Mouse (Mus musculus) inflammation-experienced regulatory T-cells, adult 16 weeks (primary cell): Measurements from ENCODE around the gene Olfr48. TPM values are rescaled to one million over a fixed set of nuclear protein-coding genes. Genes with fewer than 3 reads are reported as not detected.

Experiments used
- polyA plus RNA-seq: library from polyadenylated mRNA; unstranded; fragments of 100-300 nt; shearing (Covaris generic); gene quantifications from one replicate; pipeline ENCODE4 v1.2.1, GENCODE M21; 2017

The Olfr48 gene
- polyA plus RNA-seq, result not detected

GRCm38 (mm10) chr2:89848105-89848504, at the start of gene Olfr48:
TSS of gene Olfr48 (minus strand) at chr2:89848205.

GRCm38 (mm10) chr2:89878137-89878536, 30.1 kb upstream of the Olfr48 start, which contains the start of gene Olfr1257:
TSS of gene Olfr1257 (plus strand) at chr2:89878437.

GRCm38 (mm10) chr2:89841455-89841854, 6.5 kb downstream of the Olfr48 start, which contains the start of gene Olfr1256:
TSS of gene Olfr1256 (minus strand) at chr2:89841555.

GRCm38 (mm10) chr2:89811751-89812150, 36.3 kb downstream of the Olfr48 start, which contains the start of gene Olfr1255:
TSS of gene Olfr1255 (plus strand) at chr2:89812051.

GRCm38 (mm10) chr2:89793519-89793918, 54.5 kb downstream of the Olfr48 start, which contains the start of gene Olfr1254:
TSS of gene Olfr1254 (minus strand) at chr2:89793619.

Other genes with a start within 250 kb of the Olfr48 start
- not detected for gene Olfr1247, start 234.1 kb downstream of the Olfr48 start, polyA plus RNA-seq
- gene Olfr1248, start 230.0 kb downstream of the Olfr48 start, polyA plus RNA-seq, result not detected
- not detected for gene Olfr1249, start 213.2 kb downstream of the Olfr48 start, polyA plus RNA-seq
- gene Olfr1250, start 186.7 kb downstream of the Olfr48 start, polyA plus RNA-seq, result not detected
- not detected for gene Olfr1251, start 176.3 kb downstream of the Olfr48 start, polyA plus RNA-seq
- not detected for gene Olfr1252, start 123.2 kb downstream of the Olfr48 start, polyA plus RNA-seq
- not detected for gene Olfr1253, start 91.1 kb downstream of the Olfr48 start, polyA plus RNA-seq
- gene Olfr1254, start 54.6 kb downstream of the Olfr48 start, polyA plus RNA-seq, result not detected
- gene Olfr1255, start 36.2 kb downstream of the Olfr48 start, polyA plus RNA-seq, result not detected
- gene Olfr1256, start 6.7 kb downstream of the Olfr48 start, polyA plus RNA-seq, result not detected
- not detected for gene Olfr1257, start 30.2 kb upstream of the Olfr48 start, polyA plus RNA-seq
- 0.11 TPM for gene Olfr1258, start 79.1 kb upstream of the Olfr48 start, polyA plus RNA-seq
- not detected for gene Olfr1259, start 100.5 kb upstream of the Olfr48 start, polyA plus RNA-seq
- gene Olfr1260, start 126.1 kb upstream of the Olfr48 start, polyA plus RNA-seq, result not detected
- not detected for gene Olfr1261, start 143.0 kb upstream of the Olfr48 start, polyA plus RNA-seq
- not detected for gene Olfr1262, start 151.9 kb upstream of the Olfr48 start, polyA plus RNA-seq
- gene Olfr1263, start 163.9 kb upstream of the Olfr48 start, polyA plus RNA-seq, result not detected
- not detected for gene Olfr1264, start 177.4 kb upstream of the Olfr48 start, polyA plus RNA-seq
- not detected for gene Olfr1265, start 187.1 kb upstream of the Olfr48 start, polyA plus RNA-seq
- not detected for gene Olfr140, start 215.4 kb upstream of the Olfr48 start, polyA plus RNA-seq